Mouse (Mus musculus): ENCODE data around the gene Nxpe3. TPM values are rescaled to one million over a fixed set of nuclear protein-coding genes. Genes with fewer than 3 reads are reported as not detected.

Nxpe3 gene
- polyA plus RNA-seq (2021; fragmentation: Nextera tagmentation): 0.74 and 0.77 TPM in 2 replicates
- long read RNA-seq, experiment 1, partial matches to known transcripts: 1 of 2 reads
- long read RNA-seq, experiment 1, other reads (novel, unspliced or antisense): 1 of 2 reads
- long read RNA-seq, experiment 2, full-length matches to known transcripts: 1 of 10 reads
- long read RNA-seq, experiment 2, partial matches to known transcripts: 1 of 10 reads
- long read RNA-seq, experiment 2, other reads (novel, unspliced or antisense): 8 of 10 reads

DNA sequence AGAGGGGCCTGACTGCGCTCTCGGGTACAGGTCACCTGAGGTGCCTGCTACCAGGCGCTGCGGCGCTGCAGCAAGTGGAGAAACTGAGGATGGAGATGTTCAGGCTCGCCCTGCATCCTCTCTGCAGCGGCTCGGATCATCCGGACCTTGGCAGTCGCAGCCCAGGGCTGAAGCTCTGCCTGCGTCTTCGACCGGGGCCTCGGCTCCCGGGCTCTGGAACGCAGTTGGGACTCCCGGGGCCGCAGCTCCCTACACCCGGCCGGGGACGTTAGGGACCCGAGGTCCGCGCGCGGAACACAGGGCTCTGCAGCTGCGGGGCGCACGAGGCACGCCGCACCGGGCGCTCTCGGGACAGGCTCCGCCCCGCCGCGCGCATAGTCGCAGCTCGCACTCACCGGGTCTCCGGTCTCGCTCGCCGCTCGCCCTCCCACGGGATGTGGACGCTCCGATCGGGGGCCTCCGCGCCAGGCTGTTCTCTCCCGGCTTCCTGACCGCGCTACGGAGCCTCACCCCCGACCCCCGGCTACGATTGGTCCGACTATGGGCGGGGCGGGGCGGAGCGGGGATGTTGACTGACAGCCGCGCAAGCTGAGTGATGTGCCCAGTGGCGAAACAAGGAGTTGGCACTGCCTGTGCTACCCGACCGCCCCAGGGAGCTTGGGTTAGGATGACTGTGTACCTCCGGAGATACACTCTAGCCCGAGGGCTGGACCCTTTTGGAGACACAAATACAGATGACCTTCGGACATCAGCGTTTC, at the start of gene Nxpe3:
TSS of gene Nxpe3 (minus strand) at position 393 of the 758 bp plus-strand sequence.

DNA sequence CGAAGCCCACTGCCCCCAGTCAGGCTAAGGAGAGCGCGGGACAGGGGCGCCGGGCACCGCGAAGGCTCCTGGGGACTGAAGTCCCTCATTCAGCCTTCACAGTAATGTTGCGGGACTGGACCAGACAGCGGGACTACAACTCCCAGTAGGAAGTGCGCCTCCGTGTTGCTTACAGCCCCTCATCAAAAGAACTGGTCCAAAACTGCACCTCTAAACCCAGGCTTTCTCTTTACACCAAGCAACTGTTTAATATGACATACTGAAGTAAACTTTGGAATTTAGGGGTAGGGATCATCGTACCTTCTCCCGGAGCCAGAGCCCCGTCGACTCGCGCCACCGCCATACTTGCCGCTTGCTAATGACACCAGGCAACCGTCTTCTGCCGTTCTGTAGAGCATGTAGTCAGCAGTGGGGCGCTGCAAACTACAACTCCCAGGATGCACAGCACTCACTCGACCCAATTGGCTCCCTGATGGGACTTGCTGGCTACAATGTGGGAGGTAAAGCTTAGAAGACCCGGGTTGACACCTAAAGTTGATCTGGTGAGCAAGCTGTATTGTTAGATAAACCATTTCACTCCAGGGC, 39.5 kb upstream of the Nxpe3 start, which contains the start of gene Cep97:
TSS of gene Cep97 (minus strand) at position 403 of the 585 bp plus-strand sequence.

DNA sequence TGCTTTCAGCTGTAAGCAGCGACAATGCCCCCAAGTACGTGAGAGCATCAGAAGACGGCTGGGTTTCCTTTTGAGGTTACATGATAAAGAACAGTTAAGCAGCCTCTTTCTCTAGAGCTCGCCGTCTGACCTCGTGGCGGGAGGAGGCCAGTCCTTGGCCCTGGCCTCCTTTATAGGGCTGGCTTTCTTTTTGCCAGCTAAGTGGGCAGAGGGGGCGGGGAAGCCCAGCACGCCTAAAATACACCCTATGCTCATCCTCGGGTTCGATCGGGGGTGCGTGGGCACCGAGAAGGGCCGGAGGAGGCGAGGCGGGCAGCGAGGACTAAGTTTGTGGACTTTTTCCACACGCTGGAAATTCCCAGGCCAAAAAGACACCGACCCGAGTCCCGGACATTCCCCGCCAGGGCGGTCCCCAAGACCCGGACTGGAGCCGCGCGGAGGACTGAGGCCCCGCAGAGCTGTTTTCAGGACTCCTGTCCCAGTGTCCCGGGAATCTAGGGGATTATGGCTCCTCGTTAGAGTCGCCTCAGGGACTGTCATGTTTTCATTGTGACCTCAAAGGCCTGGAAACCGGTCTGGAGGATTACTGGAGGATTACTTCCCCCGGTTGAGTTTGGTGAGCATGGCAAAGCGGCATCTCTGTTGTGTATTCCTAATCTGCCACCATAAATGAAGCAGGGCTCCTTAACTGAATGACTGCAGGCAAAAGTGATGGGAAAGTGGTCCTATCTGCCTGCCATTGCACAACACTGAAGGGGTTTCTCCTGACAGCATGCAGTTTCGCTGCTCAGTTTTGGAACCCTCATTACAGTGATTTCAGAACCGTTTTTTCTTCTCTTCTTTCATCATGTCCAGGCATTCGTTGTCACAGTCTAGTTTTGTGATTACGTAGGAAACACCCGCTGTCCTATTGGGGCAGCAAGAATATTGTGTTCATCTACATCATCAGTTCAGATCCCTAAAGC, 56.3 kb downstream of the Nxpe3 start, which contains the start of gene Nfkbiz:
TSS of gene Nfkbiz (minus strand) at position 390 of the 965 bp plus-strand sequence.

Other genes with a start within 250 kb of the Nxpe3 start
- gene Nfkbiz, start 56.4 kb downstream of the Nxpe3 start, polyA plus RNA-seq (2021; fragmentation: Nextera tagmentation): 1.2 and 1.7 TPM in 2 replicates
- gene Cep97, start 39.6 kb upstream of the Nxpe3 start, polyA plus RNA-seq (2021; fragmentation: Nextera tagmentation): 5.5 and 6.2 TPM in 2 replicates
- 1,298 and 1,421 TPM in 2 replicates for gene Rpl24, start 71.0 kb upstream of the Nxpe3 start, polyA plus RNA-seq (2021; fragmentation: Nextera tagmentation)
- gene Zbtb11, start 78.6 kb upstream of the Nxpe3 start, polyA plus RNA-seq (2021; fragmentation: Nextera tagmentation): 10.4 and 13.1 TPM in 2 replicates
- gene Pcnp, start 134.5 kb upstream of the Nxpe3 start, polyA plus RNA-seq (2021; fragmentation: Nextera tagmentation): 161 and 205 TPM in 2 replicates
- gene Trmt10c, start 142.5 kb upstream of the Nxpe3 start, polyA plus RNA-seq (2021; fragmentation: Nextera tagmentation): 10.2 and 10.9 TPM in 2 replicates
- 18.2 and 21.7 TPM in 2 replicates for gene Senp7, start 153.1 kb upstream of the Nxpe3 start, polyA plus RNA-seq (2021; fragmentation: Nextera tagmentation)